Mouse (Mus musculus) stomach, embryonic 14.5 days (tissue): ENCODE data around the gene Mkln1. TPM values are rescaled to one million over a fixed set of nuclear protein-coding genes. Genes with fewer than 3 reads are reported as not detected.

Source experiments
- ATAC-seq: fragments of 200-750 bp; cut with Nextera tagmentation; 2 replicates; pipeline ENCODE4 v1.8.0; 2017; ENCODE audit warnings: low read depth, moderate TSS enrichment; ENCODE audit not compliant: insufficient number of reproducible peaks, insufficient read depth, low FRiP score
- H3K27ac ChIP-seq: fragments of 300-500 bp; sonication (generic); 2 replicates; pipeline ENCODE4 v1.5.1; 2014; ENCODE audit warnings: mild to moderate bottlenecking, low read length, moderate library complexity, mixed read lengths
- H3K27me3 ChIP-seq: fragments of 300-500 bp; sonication (generic); 2 replicates; pipeline ENCODE4 v1.6.1; 2014; ENCODE audit warnings: low read length, control low read depth, mixed read lengths; ENCODE audit not compliant: control insufficient read depth, insufficient read depth
- H3K36me3 ChIP-seq: fragments of 300-500 bp; sonication (generic); 2 replicates; pipeline ENCODE4 v1.6.1; 2014; ENCODE audit warnings: mild to moderate bottlenecking, control low read depth, low read length, moderate library complexity, mixed read lengths; ENCODE audit not compliant: control insufficient read depth, insufficient read depth
- H3K4me1 ChIP-seq: fragments of 300-500 bp; sonication (generic); 2 replicates; pipeline ENCODE4 v1.6.1; 2014; ENCODE audit warnings: low read length, control low read depth, mixed read lengths; ENCODE audit not compliant: control insufficient read depth, insufficient read depth
- H3K4me2 ChIP-seq: fragments of 300-500 bp; sonication (generic); replicated peaks from 2 replicates; pipeline ENCODE4 v1.6.1; 2014; ENCODE audit warnings: low read depth, low read length, control low read depth
- H3K4me3 ChIP-seq: fragments of 300-500 bp; sonication (generic); 2 replicates; pipeline ENCODE4 v1.5.1; 2014; ENCODE audit warnings: low read depth, low read length, control low read depth
- H3K9ac ChIP-seq: fragments of 300-500 bp; sonication (generic); replicated peaks from 2 replicates; pipeline ENCODE4 v1.6.1; 2014; ENCODE audit warnings: low read depth, mild to moderate bottlenecking, control low read depth, low read length, moderate library complexity, mixed read lengths
- H3K9me3 ChIP-seq: fragments of 300-500 bp; sonication (generic); 2 replicates; pipeline ENCODE4 v1.6.1; 2016; ENCODE audit warnings: low read depth, low read length, control low read depth; ENCODE audit not compliant: control insufficient read depth
- WGBS: fragments of 180-500 bp; shearing (Covaris S2); extraction: QIAGEN DNeasy Blood & Tissue Kit; methylation state at CpG from one replicate; pipeline ENCODE4 v1.1.7; 2014; 5-methylcytosine and 5-hydroxymethylcytosine counted together
- polyA plus RNA-seq: library from polyadenylated mRNA; unstranded; fragments of >200 nt; fragmentation: Nextera tagmentation; extraction: Ambion mirVana; gene quantifications from 2 replicates; pipeline ENCODE4 v1.2.1, GENCODE M21; 2014

Gene Mkln1
- polyA plus RNA-seq, 1 experiment from 2014 or later = 186 TPM

- Histone ChIP-seq H3K4me3 (no peak overlapping the region), H3K9me3 (no peaks in the 10 kb centered on the region), H3K9ac (no peak overlapping the region), H3K4me2 (no peak overlapping the region), H3K27me3 (no peaks in the 10 kb centered on the region), H3K27ac (no peak overlapping the region), H3K36me3 (peaks cover 18% of the 10 kb centered on the region), H3K4me1 (no peaks in the 10 kb centered on the region)
- 96% methylated on average over 6 of the region's 6 CpGs for WGBS
- no peak for ATAC-seq
These were observed 70.9 kb downstream of the Mkln1 start for GRCm38 (mm10) chr6:31469431-31469830.

GRCm38 (mm10) chr6:31478221-31478620 is 79.7 kb downstream of the Mkln1 start:
- Histone ChIP-seq H3K27me3 (no peaks in the 10 kb centered on the region), H3K9ac (no peak overlapping the region), H3K4me1 (no peaks in the 10 kb centered on the region), H3K4me2 (no peak overlapping the region), H3K27ac (no peak overlapping the region), H3K36me3 (peaks cover 18% of the 10 kb centered on the region; the same call in 1 of the 2 replicates), H3K9me3 (no peaks in the 10 kb centered on the region), H3K4me3 (no peak overlapping the region)
- no peak for ATAC-seq
- 72% methylated on average over 4 of the region's 4 CpGs for WGBS

GRCm38 (mm10) chr6:31480008-31480407 is 81.5 kb downstream of the Mkln1 start:
- no peak overlapping the region for H3K27ac ChIP-seq
- H3K9me3 ChIP-seq = no peaks in the 10 kb centered on the region
- no peaks in the 10 kb centered on the region for H3K4me1 ChIP-seq
- H3K27me3 ChIP-seq = no peaks in the 10 kb centered on the region
- ATAC-seq = no peak
- 83% methylated on average over 4 of the region's 4 CpGs for WGBS
- no peak overlapping the region for H3K4me2 ChIP-seq
- H3K36me3 ChIP-seq = peaks cover 13% of the 10 kb centered on the region; the same call in 1 of the 2 replicates
- no peak overlapping the region for H3K4me3 ChIP-seq
- H3K9ac ChIP-seq = no peak overlapping the region

- H3K4me1 ChIP-seq = no peaks in the 10 kb centered on the region
- H3K4me3 ChIP-seq = no peak overlapping the region
- WGBS = 91% methylated on average over 2 of the region's 2 CpGs
- H3K4me2 ChIP-seq = no peak overlapping the region
- ATAC-seq = no peak
- no peak overlapping the region for H3K27ac ChIP-seq
- no peak overlapping the region for H3K9ac ChIP-seq
- peaks cover 8% of the 10 kb centered on the region; the same call in 1 of the 2 replicates for H3K36me3 ChIP-seq
- no peaks in the 10 kb centered on the region for H3K27me3 ChIP-seq
- H3K9me3 ChIP-seq = no peaks in the 10 kb centered on the region
These were observed 88.1 kb downstream of the Mkln1 start for GRCm38 (mm10) chr6:31486601-31487000.

GRCm38 (mm10) chr6:31489950-31490349 is 91.4 kb downstream of the Mkln1 start:
- WGBS = 93% methylated on average over 7 of the region's 7 CpGs
- peaks cover 16% of the 10 kb centered on the region for H3K36me3 ChIP-seq
- no peak overlapping the region for H3K27ac ChIP-seq
- no peak overlapping the region for H3K9ac ChIP-seq
- no peaks in the 10 kb centered on the region for H3K4me1 ChIP-seq
- H3K27me3 ChIP-seq = no peaks in the 10 kb centered on the region
- no peak overlapping the region for H3K4me3 ChIP-seq
- H3K9me3 ChIP-seq = no peaks in the 10 kb centered on the region
- H3K4me2 ChIP-seq = no peak overlapping the region
- ATAC-seq = no peak

GRCm38 (mm10) chr6:31495122-31495731 is 96.7 kb downstream of the Mkln1 start:
- H3K36me3 ChIP-seq = peaks cover 21% of the 10 kb centered on the region
- H3K4me3 ChIP-seq = no peak overlapping the region
- 74% methylated on average over 2 of the region's 2 CpGs for WGBS

GRCm38 (mm10) chr6:31496227-31496626 is 97.7 kb downstream of the Mkln1 start:
- Histone ChIP-seq H3K36me3 (peaks cover 21% of the 10 kb centered on the region), H3K27me3 (no peaks in the 10 kb centered on the region), H3K9ac (no peak overlapping the region), H3K4me3 (no peak overlapping the region), H3K4me2 (no peak overlapping the region), H3K9me3 (no peaks in the 10 kb centered on the region), H3K27ac (no peak overlapping the region), H3K4me1 (no peaks in the 10 kb centered on the region)
- WGBS = 95% methylated on average over 2 of the region's 2 CpGs
- ATAC-seq = no peak

More at GRCm38 (mm10) chr6:31495122-31495731, 96.7 kb downstream of the Mkln1 start:
- H3K9ac ChIP-seq = no peak overlapping the region
- no peaks in the 10 kb centered on the region for H3K4me1 ChIP-seq
- no peak for ATAC-seq
- H3K9me3 ChIP-seq = no peaks in the 10 kb centered on the region
- H3K4me2 ChIP-seq = no peak overlapping the region
- H3K27ac ChIP-seq = no peak overlapping the region
- no peaks in the 10 kb centered on the region for H3K27me3 ChIP-seq

- no peak overlapping the region for H3K27ac ChIP-seq
- ATAC-seq = no peak
- H3K4me3 ChIP-seq = no peak overlapping the region
- H3K9ac ChIP-seq = no peak overlapping the region
- H3K4me1 ChIP-seq = no peaks in the 10 kb centered on the region
- H3K9me3 ChIP-seq = no peaks in the 10 kb centered on the region
- WGBS = 88% methylated on average over 10 of the region's 10 CpGs
- H3K4me2 ChIP-seq = no peak overlapping the region
- H3K36me3 ChIP-seq = peaks cover 21% of the 10 kb centered on the region
- H3K27me3 ChIP-seq = no peaks in the 10 kb centered on the region
These were observed 101.3 kb downstream of the Mkln1 start for GRCm38 (mm10) chr6:31499836-31500235.

GRCm38 (mm10) chr6:31500260-31500659 is 101.7 kb downstream of the Mkln1 start:
- Histone ChIP-seq H3K27ac (no peak overlapping the region), H3K9me3 (no peaks in the 10 kb centered on the region), H3K4me2 (no peak overlapping the region), H3K4me3 (no peak overlapping the region), H3K4me1 (no peaks in the 10 kb centered on the region), H3K27me3 (no peaks in the 10 kb centered on the region), H3K36me3 (peaks cover 18% of the 10 kb centered on the region), H3K9ac (no peak overlapping the region)
- no peak for ATAC-seq
- WGBS = 80% methylated on average over 2 of the region's 2 CpGs
